Mouse (Mus musculus) kidney, embryonic 14.5 days (tissue): ENCODE data around the gene Gstm6. TPM values are rescaled to one million over a fixed set of nuclear protein-coding genes. Genes with fewer than 3 reads are reported as not detected.

Experiments used
- ATAC-seq: fragments of 200-750 bp; cut with Nextera tagmentation; 2 replicates; pipeline ENCODE4 v1.8.0; 2017; ENCODE audit warnings: moderate number of reproducible peaks, mild to moderate bottlenecking, moderate TSS enrichment, moderate library complexity; ENCODE audit not compliant: low FRiP score, low TSS enrichment
- H3K27ac ChIP-seq: fragments of 300-500 bp; sonication (generic); 2 replicates; pipeline ENCODE4 v1.5.1; 2014; ENCODE audit warnings: low read depth, mild to moderate bottlenecking, low read length, moderate library complexity, mixed read lengths
- H3K27me3 ChIP-seq: fragments of 300-500 bp; sonication (generic); 2 replicates; pipeline ENCODE4 v1.6.1; 2014; ENCODE audit warnings: mild to moderate bottlenecking, low read length; ENCODE audit not compliant: control insufficient read depth, insufficient read depth
- H3K36me3 ChIP-seq: fragments of 300-500 bp; sonication (generic); 2 replicates; pipeline ENCODE4 v1.6.1; 2014; ENCODE audit warnings: low read length, mixed read lengths; ENCODE audit not compliant: control insufficient read depth, insufficient read depth
- H3K4me1 ChIP-seq: fragments of 300-500 bp; sonication (generic); 2 replicates; pipeline ENCODE4 v1.6.1; 2014; ENCODE audit warnings: low read length, mixed read lengths; ENCODE audit not compliant: control insufficient read depth, insufficient read depth
- H3K4me2 ChIP-seq: fragments of 300-500 bp; sonication (generic); replicated peaks from 2 replicates; pipeline ENCODE4 v1.6.1; 2014; ENCODE audit warnings: low read depth, mild to moderate bottlenecking, low read length
- H3K4me3 ChIP-seq: fragments of 300-500 bp; sonication (generic); 2 replicates; pipeline ENCODE4 v1.5.1; 2014; ENCODE audit warnings: mild to moderate bottlenecking, low read length
- H3K9ac ChIP-seq: fragments of 300-500 bp; sonication (generic); 2 replicates; pipeline ENCODE4 v1.6.1; 2014; ENCODE audit warnings: low read depth, mild to moderate bottlenecking, low read length, moderate library complexity
- H3K9me3 ChIP-seq: fragments of 300-500 bp; sonication (generic); 2 replicates; pipeline ENCODE4 v1.6.1; 2016; ENCODE audit warnings: low read length; ENCODE audit not compliant: control insufficient read depth
- WGBS: fragments of 180-500 bp; shearing (Covaris S2); extraction: QIAGEN DNeasy Blood & Tissue Kit; methylation state at CpG from one replicate; pipeline ENCODE4 v1.1.7; 2014; 5-methylcytosine and 5-hydroxymethylcytosine counted together
- polyA plus RNA-seq: library from polyadenylated mRNA; unstranded; fragments of >200 nt; fragmentation: Nextera tagmentation; extraction: Ambion mirVana; gene quantifications from 2 replicates; pipeline ENCODE4 v1.2.1, GENCODE M21; 2014

Gene Gstm6
- polyA plus RNA-seq, 1 experiment from 2014 or later = 5.7 TPM

GRCm38 (mm10) chr3:107920348-107920747 lies 23.2 kb downstream of the Gstm6 start:
- H3K4me3 ChIP-seq = no peak overlapping the region
- H3K27me3 ChIP-seq = no peaks in the 10 kb centered on the region
- no peaks in the 10 kb centered on the region for H3K4me1 ChIP-seq
- ATAC-seq = no peak
- no peak overlapping the region for H3K27ac ChIP-seq
- no peaks in the 10 kb centered on the region for H3K36me3 ChIP-seq
- no peak overlapping the region for H3K9ac ChIP-seq
- no peak overlapping the region for H3K4me2 ChIP-seq
- H3K9me3 ChIP-seq = no peaks in the 10 kb centered on the region
- 86% methylated on average over 5 of the region's 5 CpGs for WGBS

- H3K4me2 ChIP-seq = no peak overlapping the region
- no peaks in the 10 kb centered on the region for H3K27me3 ChIP-seq
- ATAC-seq = no peak; the same call in 1 of the 2 replicates
- no peak overlapping the region for H3K9ac ChIP-seq
- no peaks in the 10 kb centered on the region for H3K9me3 ChIP-seq
- WGBS = 58% methylated on average over 7 of the region's 7 CpGs
- no peak overlapping the region for H3K27ac ChIP-seq
- H3K4me3 ChIP-seq = no peak overlapping the region
- no peaks in the 10 kb centered on the region for H3K4me1 ChIP-seq
- no peaks in the 10 kb centered on the region for H3K36me3 ChIP-seq
Observed at GRCm38 (mm10) chr3:107917783-107918408, 25.7 kb downstream of the Gstm6 start.

DNA sequence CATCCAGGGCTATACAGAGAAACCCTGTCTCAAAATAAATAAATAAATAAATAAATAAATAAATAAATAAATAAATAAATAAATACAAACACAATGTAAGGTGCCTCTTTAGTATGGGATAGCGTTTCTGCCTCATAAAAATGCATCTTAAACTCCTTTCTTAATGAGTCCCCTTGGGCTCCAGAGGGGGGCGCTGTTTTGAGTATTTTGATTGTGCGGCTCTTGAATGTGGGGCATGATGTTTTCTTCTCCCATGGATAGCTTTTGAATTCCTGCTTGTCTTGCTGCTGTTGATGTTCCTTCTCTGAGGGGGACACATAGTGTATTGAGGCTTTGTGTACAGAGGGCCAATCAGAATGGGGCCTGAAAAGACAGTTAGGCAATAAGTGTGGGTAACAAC lies 26.5 kb downstream of the Gstm6 start:
- WGBS = 90% methylated on average over 3 of the region's 3 CpGs
- Histone ChIP-seq H3K9ac (no peak overlapping the region), H3K27me3 (no peaks in the 10 kb centered on the region), H3K4me1 (no peaks in the 10 kb centered on the region), H3K36me3 (no peaks in the 10 kb centered on the region), H3K4me2 (no peak overlapping the region), H3K4me3 (no peak overlapping the region), H3K9me3 (no peaks in the 10 kb centered on the region), H3K27ac (no peak overlapping the region)
- ATAC-seq = no peak

- WGBS = 75% methylated on average over 15 of the region's 15 CpGs
- no peak for ATAC-seq
- H3K36me3 ChIP-seq = no peaks in the 10 kb centered on the region
- H3K9me3 ChIP-seq = no peaks in the 10 kb centered on the region
- H3K4me1 ChIP-seq = no peaks in the 10 kb centered on the region
- no peak overlapping the region for H3K27ac ChIP-seq
- no peak overlapping the region for H3K4me2 ChIP-seq
- no peak overlapping the region for H3K4me3 ChIP-seq
- H3K9ac ChIP-seq = no peak overlapping the region
- no peaks in the 10 kb centered on the region for H3K27me3 ChIP-seq
Observed at GRCm38 (mm10) chr3:107916674-107917073, 26.9 kb downstream of the Gstm6 start.

DNA sequence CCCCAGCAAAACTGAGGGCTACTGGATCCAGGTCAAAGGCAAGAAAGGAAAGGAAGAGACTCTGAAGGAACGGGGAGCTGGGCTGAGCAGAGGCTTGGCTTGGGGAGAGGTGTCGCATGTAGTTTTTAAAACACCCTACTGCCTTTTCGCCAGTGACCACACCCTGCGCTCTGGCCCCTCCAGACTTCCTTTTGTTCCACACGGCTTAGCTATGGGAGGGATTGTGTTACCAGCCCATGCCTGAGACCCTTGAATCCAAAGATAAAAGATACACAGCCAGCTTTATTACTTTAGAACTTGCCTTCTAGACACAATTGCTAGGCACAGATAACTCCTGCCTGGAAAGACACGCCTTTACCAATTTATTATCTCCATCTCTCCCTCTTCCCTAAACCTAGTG lies 37.6 kb downstream of the Gstm6 start:
- no peak overlapping the region for H3K9ac ChIP-seq
- no peaks in the 10 kb centered on the region for H3K27me3 ChIP-seq
- no peak for ATAC-seq
- H3K27ac ChIP-seq = no peak overlapping the region
- WGBS = 34% methylated on average over 6 of the region's 6 CpGs
- H3K4me2 ChIP-seq = no peak overlapping the region
- no peaks in the 10 kb centered on the region for H3K4me1 ChIP-seq
- H3K9me3 ChIP-seq = no peaks in the 10 kb centered on the region
- no peak overlapping the region for H3K4me3 ChIP-seq
- no peaks in the 10 kb centered on the region for H3K36me3 ChIP-seq

DNA sequence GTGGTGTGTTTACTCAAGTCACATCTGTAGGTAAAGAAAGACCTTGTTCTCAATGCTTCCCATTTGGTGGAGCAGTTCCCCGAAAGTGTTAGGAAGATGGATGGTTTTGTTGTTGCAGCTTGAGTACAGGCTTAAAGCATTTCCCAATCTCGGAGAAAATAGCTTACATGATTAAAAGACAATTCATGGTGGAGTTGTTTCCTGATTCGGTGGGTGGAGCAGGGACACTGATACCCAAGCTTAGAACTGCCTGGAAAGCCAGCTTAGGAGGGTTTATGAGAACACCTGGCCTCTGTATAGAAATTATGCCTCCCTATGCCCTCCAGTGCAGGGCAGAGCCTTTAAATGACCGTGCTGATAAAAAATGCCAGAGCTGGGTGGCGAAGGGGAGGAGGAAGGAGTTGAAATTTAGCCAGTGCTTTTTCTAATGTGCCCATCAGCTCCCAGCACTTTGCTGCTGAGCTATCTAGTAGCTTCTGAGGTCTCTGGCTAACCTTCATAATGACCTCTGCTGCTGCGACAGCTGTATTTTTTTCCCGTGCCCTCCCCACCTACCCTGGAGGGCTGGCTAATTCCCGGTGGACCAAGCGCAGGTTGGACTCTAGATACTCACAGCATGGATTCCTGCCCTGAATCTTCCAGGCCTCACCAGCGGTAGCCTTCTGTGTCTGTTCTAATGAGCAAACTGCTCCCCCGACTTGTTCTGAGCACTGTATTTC lies 42.4 kb downstream of the Gstm6 start:
- H3K9me3 ChIP-seq = no peaks in the 10 kb centered on the region
- H3K4me3 ChIP-seq = no peak overlapping the region
- ATAC-seq = no peak
- H3K36me3 ChIP-seq = peaks cover 4% of the 10 kb centered on the region; the same call in 1 of the 2 replicates
- H3K4me1 ChIP-seq = no peaks in the 10 kb centered on the region
- H3K27me3 ChIP-seq = no peaks in the 10 kb centered on the region
- H3K4me2 ChIP-seq = no peak overlapping the region
- no peak overlapping the region for H3K27ac ChIP-seq
- WGBS = 40% methylated on average over 11 of the region's 11 CpGs
- no peak overlapping the region for H3K9ac ChIP-seq

DNA sequence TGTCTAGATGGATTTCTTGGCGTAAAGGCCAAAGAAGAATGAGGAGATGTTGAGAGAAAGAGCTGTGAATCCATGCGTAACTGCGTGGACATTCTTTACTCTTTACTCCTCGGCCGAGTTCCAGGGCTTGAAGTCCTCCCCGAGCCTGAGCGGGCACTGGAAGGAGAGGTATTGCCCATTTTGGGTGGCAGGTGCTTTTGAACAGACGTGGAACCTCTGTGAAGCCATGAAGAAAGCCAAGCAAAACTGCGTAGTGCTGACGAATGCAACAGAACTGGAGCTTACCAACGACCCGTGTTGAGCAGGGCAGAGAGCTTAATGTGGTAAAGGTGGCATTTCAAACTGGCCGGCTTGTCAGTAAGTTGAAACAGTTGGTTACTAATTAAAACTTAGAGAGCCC lies 44.9 kb downstream of the Gstm6 start:
- Histone ChIP-seq H3K27ac (no peak overlapping the region), H3K4me3 (no peak overlapping the region), H3K4me1 (no peaks in the 10 kb centered on the region), H3K4me2 (no peak overlapping the region), H3K36me3 (peaks cover 4% of the 10 kb centered on the region; the same call in 1 of the 2 replicates), H3K27me3 (no peaks in the 10 kb centered on the region), H3K9me3 (no peaks in the 10 kb centered on the region), H3K9ac (no peak overlapping the region)
- 89% methylated on average over 13 of the region's 13 CpGs for WGBS
- ATAC-seq = no peak

DNA sequence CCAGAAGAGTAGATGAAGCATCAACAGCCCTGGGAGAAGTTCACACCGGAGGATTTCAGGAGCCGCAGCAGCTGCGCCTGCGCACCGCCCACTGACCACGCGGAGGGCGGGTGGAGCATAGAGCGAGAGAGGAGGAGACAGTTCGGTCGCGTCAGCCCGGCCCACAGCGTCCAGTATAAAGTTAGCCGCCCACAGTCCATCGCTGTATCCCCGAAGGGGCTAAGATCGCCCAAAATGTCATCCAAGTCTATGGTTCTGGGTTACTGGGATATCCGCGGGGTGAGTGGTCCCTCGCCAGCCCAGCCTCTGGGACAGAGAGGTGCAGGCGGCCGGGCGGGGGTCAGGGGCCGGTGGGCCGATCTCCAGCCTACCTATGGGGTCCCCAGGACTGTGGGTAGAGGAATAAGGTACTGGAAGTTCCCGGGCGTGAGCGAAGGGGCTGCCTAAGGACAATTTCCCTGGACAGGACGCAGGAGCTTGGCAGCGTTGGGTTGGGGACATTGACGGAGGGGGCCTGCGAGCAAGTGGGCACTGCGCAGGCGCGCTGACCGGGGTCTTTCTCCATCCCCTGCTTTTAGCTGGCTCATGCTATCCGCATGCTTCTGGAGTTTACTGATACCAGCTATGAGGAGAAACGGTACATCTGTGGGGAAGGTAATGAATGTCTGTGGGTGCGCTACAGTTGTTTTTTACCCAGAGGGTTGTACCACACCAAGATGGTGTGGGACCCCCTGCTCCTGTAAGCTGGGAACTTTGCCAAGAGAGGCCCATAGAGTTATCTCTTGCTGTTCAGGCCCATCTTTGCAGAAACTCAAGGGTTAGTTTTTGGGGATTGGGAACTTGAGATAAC lies 47.6 kb downstream of the Gstm6 start, which contains the start of gene Gstm5:
Gstm5 (plus strand) TSS at position 102 of the 850 bp plus-strand sequence.
- H3K4me1 ChIP-seq = no peaks in the 10 kb centered on the region
- peak; percentile 97 for ATAC-seq
- peaks cover 4% of the 10 kb centered on the region; the same call in 1 of the 2 replicates for H3K36me3 ChIP-seq
- peak within 1 kb of the TSS; percentile 69 for H3K4me3 ChIP-seq
- peak within 1 kb of the TSS; percentile 80 for H3K4me2 ChIP-seq
- H3K9me3 ChIP-seq = no peaks in the 10 kb centered on the region
- 3% methylated on average over 40 of the region's 40 CpGs for WGBS
- H3K27me3 ChIP-seq = no peaks in the 10 kb centered on the region
- peak within 1 kb of the TSS; percentile 53 for H3K27ac ChIP-seq
- peak within 1 kb of the TSS; percentile 71 for H3K9ac ChIP-seq
